Mouse (Mus musculus) limb, embryonic 10.5 days (tissue): Measurements from ENCODE around the gene Clic4. TPM values are rescaled to one million over a fixed set of nuclear protein-coding genes. Genes with fewer than 3 reads are reported as not detected.

ENCODE experiments used
- DNase-seq: peaks from one replicate; pipeline ENCODE4 v3.0.0-alpha.2; 2017; ENCODE audit warnings: low spot score
- H3K27ac ChIP-seq: fragments of 300-500 bp; sonication (generic); 2 replicates; pipeline ENCODE4 v1.5.1; 2016; ENCODE audit warnings: mild to moderate bottlenecking
- H3K27me3 ChIP-seq: fragments of 300-500 bp; sonication (generic); 2 replicates; pipeline ENCODE4 v1.6.1; 2016; ENCODE audit warnings: low read depth, mild to moderate bottlenecking; ENCODE audit not compliant: poor library complexity, severe bottlenecking
- H3K36me3 ChIP-seq: fragments of 300-500 bp; sonication (generic); 2 replicates; pipeline ENCODE4 v1.6.1; 2016; ENCODE audit warnings: mild to moderate bottlenecking, moderate library complexity
- H3K4me1 ChIP-seq: fragments of 300-500 bp; sonication (generic); 2 replicates; pipeline ENCODE4 v1.6.1; 2016
- H3K4me3 ChIP-seq: fragments of 300-500 bp; sonication (generic); 2 replicates; pipeline ENCODE4 v1.5.1; 2016; ENCODE audit warnings: mild to moderate bottlenecking, moderate library complexity
- H3K9me3 ChIP-seq: fragments of 300-500 bp; sonication (generic); replicated peaks from 2 replicates; pipeline ENCODE4 v1.6.1; 2016; ENCODE audit warnings: mild to moderate bottlenecking
- WGBS: fragments of 180-500 bp; shearing (Covaris S2); methylation state at CpG from one replicate; pipeline ENCODE4 v1.1.7; 2016; 5-methylcytosine and 5-hydroxymethylcytosine counted together
- polyA plus RNA-seq: library from polyadenylated mRNA; unstranded; fragments of >200 nt; fragmentation: Nextera tagmentation; extraction: Ambion mirVana; gene quantifications from 2 replicates; pipeline ENCODE4 v1.2.1, GENCODE M21; 2016

The Clic4 gene
- polyA plus RNA-seq, 1 experiment from 2014 or later: 220 TPM

- Histone ChIP-seq H3K9me3 (no peaks in the 10 kb centered on the region), H3K27me3 (no peaks in the 10 kb centered on the region), H3K4me3 (no peak overlapping the region), H3K36me3 (no peaks in the 10 kb centered on the region), H3K27ac (0 out of 2 replicates have a peak overlapping the region, but pooled peaks have one; percentile 25), H3K4me1 (peaks cover 26% of the 10 kb centered on the region)
- DNase-seq: no peak
- 58% methylated on average over 4 of the region's 4 CpGs for WGBS
Measured at GRCm38 (mm10) chr4:135306533-135306932, 33.9 kb upstream of the Clic4 start.

GRCm38 (mm10) chr4:135302261-135302660 is 29.6 kb upstream of the Clic4 start:
- no peaks in the 10 kb centered on the region for H3K27me3 ChIP-seq
- no peaks in the 10 kb centered on the region for H3K9me3 ChIP-seq
- no peak overlapping the region for H3K27ac ChIP-seq
- no peak for DNase-seq
- H3K4me3 ChIP-seq: no peak overlapping the region
- H3K4me1 ChIP-seq: peaks cover 17% of the 10 kb centered on the region
- WGBS: 90% methylated on average over 10 of the region's 10 CpGs
- H3K36me3 ChIP-seq: no peaks in the 10 kb centered on the region

- WGBS: 83% methylated on average over 3 of the region's 3 CpGs
- Histone ChIP-seq H3K9me3 (no peaks in the 10 kb centered on the region), H3K4me3 (no peak overlapping the region), H3K36me3 (no peaks in the 10 kb centered on the region), H3K27me3 (no peaks in the 10 kb centered on the region), H3K27ac (no peak overlapping the region), H3K4me1 (peaks cover 21% of the 10 kb centered on the region)
- DNase-seq: no peak
Measured at GRCm38 (mm10) chr4:135301166-135301565, 28.6 kb upstream of the Clic4 start.

GRCm38 (mm10) chr4:135300248-135301041 is 27.8 kb upstream of the Clic4 start:
- 91% methylated on average over 26 of the region's 26 CpGs for WGBS
- Histone ChIP-seq H3K36me3 (no peaks in the 10 kb centered on the region), H3K4me3 (no peak overlapping the region)

GRCm38 (mm10) chr4:135298680-135299079 is 26.1 kb upstream of the Clic4 start:
- H3K4me1 ChIP-seq: peaks cover 18% of the 10 kb centered on the region
- H3K9me3 ChIP-seq: no peaks in the 10 kb centered on the region
- 91% methylated on average over 10 of the region's 10 CpGs for WGBS
- DNase-seq: no peak
- no peaks in the 10 kb centered on the region for H3K36me3 ChIP-seq
- H3K27me3 ChIP-seq: no peaks in the 10 kb centered on the region
- no peak overlapping the region for H3K4me3 ChIP-seq
- H3K27ac ChIP-seq: peak overlapping the region; percentile 32; the same call in 1 of the 2 replicates

More at GRCm38 (mm10) chr4:135300248-135301041, 27.8 kb upstream of the Clic4 start:
- H3K27ac ChIP-seq: no peak overlapping the region
- H3K4me1 ChIP-seq: peaks cover 18% of the 10 kb centered on the region
- H3K9me3 ChIP-seq: no peaks in the 10 kb centered on the region
- DNase-seq: no peak
- no peaks in the 10 kb centered on the region for H3K27me3 ChIP-seq

- Histone ChIP-seq H3K27ac (peak overlapping the region; percentile 32; the same call in 1 of the 2 replicates), H3K4me1 (peaks cover 18% of the 10 kb centered on the region), H3K27me3 (no peaks in the 10 kb centered on the region), H3K9me3 (no peaks in the 10 kb centered on the region), H3K4me3 (no peak overlapping the region), H3K36me3 (no peaks in the 10 kb centered on the region)
- DNase-seq: no peak
- WGBS: 76% methylated on average over 15 of the region's 15 CpGs
Measured at GRCm38 (mm10) chr4:135297931-135298546, 25.4 kb upstream of the Clic4 start.

- H3K4me3 ChIP-seq: no peak overlapping the region
- H3K27ac ChIP-seq: no peak overlapping the region
- 79% methylated on average over 7 of the region's 7 CpGs for WGBS
- no peaks in the 10 kb centered on the region for H3K9me3 ChIP-seq
- H3K36me3 ChIP-seq: no peaks in the 10 kb centered on the region
- peaks cover 25% of the 10 kb centered on the region for H3K4me1 ChIP-seq
- H3K27me3 ChIP-seq: no peaks in the 10 kb centered on the region
- no peak for DNase-seq
Measured at GRCm38 (mm10) chr4:135297146-135297545, 24.5 kb upstream of the Clic4 start.

- Histone ChIP-seq H3K4me1 (peaks cover 31% of the 10 kb centered on the region), H3K9me3 (no peaks in the 10 kb centered on the region), H3K27ac (no peak overlapping the region), H3K4me3 (no peak overlapping the region), H3K36me3 (no peaks in the 10 kb centered on the region), H3K27me3 (no peaks in the 10 kb centered on the region)
- no peak for DNase-seq
Measured at GRCm38 (mm10) chr4:135296565-135296964, 24.0 kb upstream of the Clic4 start.

GRCm38 (mm10) chr4:135293813-135294212 is 21.2 kb upstream of the Clic4 start:
- no peak for DNase-seq

GRCm38 (mm10) chr4:135292477-135293089 is 20.0 kb upstream of the Clic4 start:
- Histone ChIP-seq H3K27me3 (0 out of 2 replicates have a peak, but pooled peaks cover 4% of the 10 kb centered on the region), H3K4me3 (peak overlapping the region; percentile 36), H3K4me1 (peaks cover 24% of the 10 kb centered on the region), H3K9me3 (no peaks in the 10 kb centered on the region), H3K36me3 (no peaks in the 10 kb centered on the region), H3K27ac (peak overlapping the region; percentile 81)
- DNase-seq: peak; percentile 71
- whole genome bisulfite sequencing: 7% methylated on average over 12 of the region's 12 CpGs

More at GRCm38 (mm10) chr4:135293813-135294212, 21.2 kb upstream of the Clic4 start:
- H3K4me1 ChIP-seq: peaks cover 33% of the 10 kb centered on the region
- no peaks in the 10 kb centered on the region for H3K27me3 ChIP-seq
- no peak overlapping the region for H3K4me3 ChIP-seq
- WGBS: 82% methylated on average over 3 of the region's 3 CpGs
- no peaks in the 10 kb centered on the region for H3K36me3 ChIP-seq
- no peaks in the 10 kb centered on the region for H3K9me3 ChIP-seq
- no peak overlapping the region for H3K27ac ChIP-seq

- Histone ChIP-seq H3K9me3 (no peaks in the 10 kb centered on the region), H3K27me3 (0 out of 2 replicates have a peak, but pooled peaks cover 6% of the 10 kb centered on the region), H3K4me1 (peaks cover 21% of the 10 kb centered on the region), H3K36me3 (no peaks in the 10 kb centered on the region), H3K4me3 (no peak overlapping the region), H3K27ac (peak overlapping the region; percentile 26; the same call in 1 of the 2 replicates)
- no peak for DNase-seq
- 59% methylated on average over 6 of the region's 6 CpGs for WGBS
Measured at GRCm38 (mm10) chr4:135291841-135292240, 19.2 kb upstream of the Clic4 start.

- 88% methylated on average over 8 of the region's 8 CpGs for WGBS
- no peaks in the 10 kb centered on the region for H3K9me3 ChIP-seq
- H3K4me1 ChIP-seq: peaks cover 23% of the 10 kb centered on the region
- DNase-seq: no peak
- H3K36me3 ChIP-seq: no peaks in the 10 kb centered on the region
- no peak overlapping the region for H3K4me3 ChIP-seq
- 0 out of 2 replicates have a peak, but pooled peaks cover 11% of the 10 kb centered on the region for H3K27me3 ChIP-seq
- H3K27ac ChIP-seq: no peak overlapping the region
Measured at GRCm38 (mm10) chr4:135291199-135291598, 18.6 kb upstream of the Clic4 start.

GRCm38 (mm10) chr4:135287975-135288374 is 15.4 kb upstream of the Clic4 start:
- Histone ChIP-seq H3K4me1 (peaks cover 30% of the 10 kb centered on the region), H3K4me3 (no peak overlapping the region), H3K27ac (no peak overlapping the region), H3K36me3 (no peaks in the 10 kb centered on the region), H3K27me3 (0 out of 2 replicates have a peak, but pooled peaks cover 11% of the 10 kb centered on the region), H3K9me3 (no peaks in the 10 kb centered on the region)
- WGBS: 30% methylated on average over 3 of the region's 3 CpGs
- no peak for DNase-seq
